ENCODE assay signal across 8 mouse cellular contexts in genomic region chr10:64087936-64088773, GRCm38 (mm10). TPM values are rescaled to one million over a fixed set of nuclear protein-coding genes. Genes with fewer than 3 reads are reported as not detected.
DNase-seq lines count a peak whose midpoint lies in the region; ATAC-seq lines count a peak whose summit lies in the region.

No protein-coding gene starts in this region.

- H3K36me3 ChIP-seq in embryonic facial prominence, embryonic 10.5 days (replicated peaks): no peaks in the 10 kb centered on the region
- no peaks in the 10 kb centered on the region for H3K36me3 ChIP-seq in hindbrain, embryonic 16.5 days (ENCODE audit: control insufficient read depth, insufficient read depth, low read length)
- H3K36me3 ChIP-seq in midbrain, embryonic 12.5 days: no peaks in the 10 kb centered on the region

- no peak for ATAC-seq in hindbrain, embryonic 16.5 days
- peak; percentile 20; the same call in 1 of the 2 replicates for ATAC-seq in midbrain, embryonic 12.5 days (ENCODE audit: low FRiP score, low read depth)

- WGBS in embryonic facial prominence, embryonic 10.5 days: 3% methylated on average over 26 of the region's 26 CpGs
- WGBS in hindbrain, embryonic 16.5 days: 4% methylated on average over 26 of the region's 26 CpGs
- WGBS in midbrain, embryonic 12.5 days: 4% methylated on average over 26 of the region's 26 CpGs

- H3K4me3 ChIP-seq in embryonic facial prominence, embryonic 10.5 days: peak overlapping the region; percentile 53
- peak overlapping the region; percentile 48 for H3K4me3 ChIP-seq in hindbrain, embryonic 16.5 days (ENCODE audit: low read length)
- peak overlapping the region; percentile 47 for H3K4me3 ChIP-seq in midbrain, embryonic 12.5 days

- H3K27me3 ChIP-seq in embryonic facial prominence, embryonic 10.5 days (replicated peaks; ENCODE audit: low read depth, poor library complexity, severe bottlenecking): peaks cover 58% of the 10 kb centered on the region
- H3K27me3 ChIP-seq in hindbrain, embryonic 16.5 days (replicated peaks; ENCODE audit: control insufficient read depth, insufficient read depth, low read length): no peaks in the 10 kb centered on the region; the same call in 1 of the 2 replicates
- peaks cover 22% of the 10 kb centered on the region for H3K27me3 ChIP-seq in midbrain, embryonic 12.5 days

- H3K4me1 ChIP-seq in embryonic facial prominence, embryonic 10.5 days: peaks cover 29% of the 10 kb centered on the region
- peaks cover 12% of the 10 kb centered on the region for H3K4me1 ChIP-seq in hindbrain, embryonic 16.5 days (ENCODE audit: control insufficient read depth, insufficient read depth, low read depth, low read length)
- H3K4me1 ChIP-seq in midbrain, embryonic 12.5 days: peaks cover 37% of the 10 kb centered on the region

- H3K9ac ChIP-seq in hindbrain, embryonic 16.5 days (ENCODE audit: low read depth, low read length): peak overlapping the region; percentile 75
- peak overlapping the region; percentile 57 for H3K9ac ChIP-seq in midbrain, embryonic 12.5 days (replicated peaks)

- peak overlapping the region; percentile 67 for H3K4me2 ChIP-seq in hindbrain, embryonic 16.5 days (ENCODE audit: low read length)
- peak overlapping the region; percentile 76 for H3K4me2 ChIP-seq in midbrain, embryonic 12.5 days (replicated peaks)

- no peaks in the 10 kb centered on the region for H3K9me3 ChIP-seq in embryonic facial prominence, embryonic 10.5 days
- H3K9me3 ChIP-seq in hindbrain, embryonic 16.5 days (ENCODE audit: control insufficient read depth, low read length): no peaks in the 10 kb centered on the region
- no peaks in the 10 kb centered on the region for H3K9me3 ChIP-seq in midbrain, embryonic 12.5 days

- H3K27ac ChIP-seq in embryonic facial prominence, embryonic 10.5 days (replicated peaks): no peak overlapping the region
- H3K27ac ChIP-seq in hindbrain, embryonic 16.5 days (ENCODE audit: low read depth, low read length): peak overlapping the region; percentile 32
- no peak overlapping the region for H3K27ac ChIP-seq in midbrain, embryonic 12.5 days (replicated peaks)

- peak; percentile 20 to 39 for DNase-seq in left cerebral cortex, adult 18-20 months (ENCODE audit: low spot score in 2 of 2)
- DNase-seq in left cerebral cortex, adult 11 months (ENCODE audit: low spot score): no peak
- peak; percentile 48 for DNase-seq in embryonic facial prominence, embryonic 10.5 days (ENCODE audit: low spot score)
- peak; percentile 22 for DNase-seq in telencephalon, adult 2 months (ENCODE audit: low read depth, low spot score)
- no peak for DNase-seq in kidney, postnatal 36 days
- no peak for DNase-seq in urinary bladder, postnatal 36 days (ENCODE audit: low spot score in 2 of 2)

RNA-seq across cellular contexts. Expression of gene Lrrtm3, which starts 1.9 kb away (rescaled TPM):
- total RNA-seq in left cerebral cortex, adult 18-20 months (2021): 10 to 100 TPM; 62.4 to 76.0 TPM
- 0.62 and 0.88 TPM in 2 replicates for polyA plus RNA-seq in embryonic facial prominence, embryonic 10.5 days (2016; fragmentation: Nextera tagmentation; extraction: Ambion mirVana)
- polyA plus RNA-seq in hindbrain, embryonic 16.5 days (2015; fragmentation: Nextera tagmentation; extraction: Ambion mirVana): 41.3 and 45.7 TPM in 2 replicates
- 3.4 and 5.7 TPM in 2 replicates for polyA plus RNA-seq in midbrain, embryonic 12.5 days (2016; fragmentation: Nextera tagmentation; extraction: Ambion mirVana)

Comparison
In these comparisons a context has a peak if more than half of its experiments do, and no peak if none do; other contexts are left out.
1. DNase-seq: peak in left cerebral cortex, adult 18-20 months (2 of 2), embryonic facial prominence, embryonic 10.5 days (single experiment) and telencephalon, adult 2 months (single experiment); none in left cerebral cortex, adult 11 months (single experiment), kidney, postnatal 36 days (0 of 2) and urinary bladder, postnatal 36 days (0 of 2).
2. Peak in every context shown above with its lines, with median percentiles within 50 percentile points of each other: H3K4me3 ChIP-seq.